Mouse (Mus musculus): Measurements from ENCODE around the gene Inip. TPM values are rescaled to one million over a fixed set of nuclear protein-coding genes. Genes with fewer than 3 reads are reported as not detected.

Gene Inip
- polyA plus RNA-seq, 1 experiment from 2014 or later, result 16.7 TPM

DNA sequence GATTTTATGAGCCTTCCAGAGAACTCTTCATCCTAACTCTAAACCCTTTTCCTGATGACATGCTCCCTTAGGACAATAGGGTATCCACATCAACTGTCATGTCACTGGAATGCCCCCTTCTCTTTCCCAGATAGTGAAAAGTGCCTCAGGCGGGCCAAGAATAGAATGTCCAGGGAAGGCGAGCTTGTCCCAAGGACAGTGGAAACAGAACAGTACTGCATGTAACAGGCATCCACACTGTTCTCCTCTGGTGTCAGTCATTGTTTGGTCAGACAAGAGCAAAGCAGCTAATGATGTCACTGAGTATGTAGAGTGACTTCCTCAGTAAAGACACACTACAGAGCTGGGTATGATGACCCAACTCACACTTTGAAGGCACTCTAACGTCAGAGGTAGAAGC, 23.6 kb downstream of the Inip start:
- H3K27ac ChIP-seq (ENCODE audit: low read depth, low read length), result no peak overlapping the region
- no peaks in the 10 kb centered on the region for H3K4me1 ChIP-seq (replicated peaks; ENCODE audit: control insufficient read depth, insufficient read depth, low read length)
- no peak overlapping the region for H3K4me2 ChIP-seq (replicated peaks; ENCODE audit: low read depth)
- H3K36me3 ChIP-seq (ENCODE audit: control insufficient read depth, insufficient read depth), result peaks cover 3% of the 10 kb centered on the region
- no peak for TF ChIP-seq CTCF (IDR thresholded peaks at IDR 0.05; ENCODE audit: low read depth)
- H3K4me3 ChIP-seq (ENCODE audit: low read depth, low read length), result no peak overlapping the region
- no peaks in the 10 kb centered on the region for H3K27me3 ChIP-seq (replicated peaks; ENCODE audit: control insufficient read depth, insufficient read depth, low read length)
- no peak for ATAC-seq
- no peak overlapping the region for H3K9ac ChIP-seq (ENCODE audit: low read depth, low read length)
- H3K9me3 ChIP-seq (ENCODE audit: control insufficient read depth), result no peaks in the 10 kb centered on the region
- WGBS, result 61% methylated on average over 3 of the region's 3 CpGs

DNA sequence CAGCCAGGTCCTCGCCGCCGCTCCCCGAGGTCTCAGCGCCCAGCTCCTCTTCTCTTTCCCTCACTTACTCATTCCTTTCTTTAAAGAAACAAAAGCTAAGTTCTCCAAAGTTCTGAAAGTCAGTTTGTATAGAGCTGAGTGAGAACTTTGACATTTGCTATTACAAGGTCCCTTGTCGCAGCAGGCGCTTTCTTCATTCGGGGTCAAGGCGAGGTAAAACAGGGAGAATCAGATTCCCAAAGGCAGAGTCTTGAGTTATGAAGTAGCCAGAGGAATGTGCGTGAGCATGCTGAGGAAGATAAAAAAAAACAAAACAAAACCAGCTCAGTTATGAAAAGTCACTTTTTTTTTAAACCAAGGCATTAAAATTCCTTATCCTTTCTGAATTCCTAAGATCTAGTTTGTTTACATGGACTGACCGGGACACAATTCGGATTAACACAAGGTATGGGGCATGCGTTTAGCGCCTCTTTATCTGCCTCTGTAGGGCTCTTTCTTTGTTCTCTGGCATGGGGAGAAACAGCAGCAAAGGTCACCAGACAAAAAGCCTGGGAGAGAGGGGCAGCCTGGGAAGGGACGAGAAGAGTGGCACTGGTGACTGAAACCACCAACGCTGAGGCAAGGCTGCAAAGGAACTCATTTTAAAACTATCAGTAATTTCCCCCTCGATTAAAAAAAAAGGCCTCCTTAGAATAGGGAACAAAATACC, 29.1 kb downstream of the Inip start:
- no peak for ATAC-seq
- H3K27ac ChIP-seq (ENCODE audit: low read depth, low read length), result no peak overlapping the region
- H3K36me3 ChIP-seq (ENCODE audit: control insufficient read depth, insufficient read depth), result peaks cover 28% of the 10 kb centered on the region
- H3K9ac ChIP-seq (ENCODE audit: low read depth, low read length), result no peak overlapping the region
- no peak for TF ChIP-seq CTCF (IDR thresholded peaks at IDR 0.05; ENCODE audit: low read depth)
- WGBS, result 78% methylated on average over 17 of the region's 17 CpGs
- no peak overlapping the region for H3K4me2 ChIP-seq (replicated peaks; ENCODE audit: low read depth)
- no peaks in the 10 kb centered on the region for H3K27me3 ChIP-seq (replicated peaks; ENCODE audit: control insufficient read depth, insufficient read depth, low read length)
- H3K4me1 ChIP-seq (replicated peaks; ENCODE audit: control insufficient read depth, insufficient read depth, low read length), result no peaks in the 10 kb centered on the region
- no peaks in the 10 kb centered on the region for H3K9me3 ChIP-seq (ENCODE audit: control insufficient read depth)
- no peak overlapping the region for H3K4me3 ChIP-seq (ENCODE audit: low read depth, low read length)

GRCm38 (mm10) chr4:59767717-59768116, 33.7 kb downstream of the Inip start:
- Histone ChIP-seq H3K27me3 (replicated peaks; ENCODE audit: control insufficient read depth, insufficient read depth, low read length) (no peaks in the 10 kb centered on the region), H3K4me2 (replicated peaks; ENCODE audit: low read depth) (no peak overlapping the region), H3K9ac (ENCODE audit: low read depth, low read length) (no peak overlapping the region), H3K27ac (ENCODE audit: low read depth, low read length) (no peak overlapping the region), H3K36me3 (ENCODE audit: control insufficient read depth, insufficient read depth) (peaks cover 25% of the 10 kb centered on the region), H3K4me3 (ENCODE audit: low read depth, low read length) (no peak overlapping the region), H3K9me3 (ENCODE audit: control insufficient read depth) (no peaks in the 10 kb centered on the region), H3K4me1 (replicated peaks; ENCODE audit: control insufficient read depth, insufficient read depth, low read length) (no peaks in the 10 kb centered on the region)
- no peak for ATAC-seq
- WGBS, result 62% methylated on average over 2 of the region's 2 CpGs
- TF ChIP-seq CTCF (IDR thresholded peaks at IDR 0.05; ENCODE audit: low read depth), result no peak

- Histone ChIP-seq H3K4me2 (replicated peaks; ENCODE audit: low read depth) (peak overlapping the region; percentile 3; the same call in 1 of the 2 replicates), H3K9ac (ENCODE audit: low read depth, low read length) (no peak overlapping the region), H3K27ac (ENCODE audit: low read depth, low read length) (no peak overlapping the region), H3K4me3 (ENCODE audit: low read depth, low read length) (no peak overlapping the region), H3K36me3 (ENCODE audit: control insufficient read depth, insufficient read depth) (0 out of 2 replicates have a peak, but pooled peaks cover 8% of the 10 kb centered on the region), H3K9me3 (ENCODE audit: control insufficient read depth) (no peaks in the 10 kb centered on the region), H3K27me3 (replicated peaks; ENCODE audit: control insufficient read depth, insufficient read depth, low read length) (no peaks in the 10 kb centered on the region), H3K4me1 (replicated peaks; ENCODE audit: control insufficient read depth, insufficient read depth, low read length) (no peaks in the 10 kb centered on the region)
- 35% methylated on average over 7 of the region's 7 CpGs for WGBS
- no peak for ATAC-seq
- TF ChIP-seq CTCF (IDR thresholded peaks at IDR 0.05; ENCODE audit: low read depth), result no peak
Observed at GRCm38 (mm10) chr4:59765385-59766005, 35.9 kb downstream of the Inip start.

DNA sequence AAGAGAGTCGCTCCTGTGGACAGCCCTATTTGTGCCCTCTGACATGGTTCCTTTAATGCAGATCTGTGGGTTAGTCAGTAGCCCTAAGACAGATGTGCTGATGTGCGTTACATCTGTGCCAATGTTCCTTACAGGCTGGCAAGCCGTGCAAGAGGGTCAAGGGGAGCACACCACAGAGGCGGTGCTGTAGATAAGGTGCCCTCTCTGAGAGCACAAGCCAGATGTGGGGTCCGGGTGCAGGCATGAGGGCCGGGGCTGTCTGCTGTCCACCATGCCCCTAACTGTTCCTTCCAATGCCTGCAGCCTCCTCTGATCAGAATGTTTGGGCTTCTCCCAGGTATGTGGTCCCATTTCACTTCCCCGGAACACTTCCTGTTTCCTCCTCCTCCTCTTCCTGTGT, 36.4 kb downstream of the Inip start:
- peak overlapping the region; percentile 3; the same call in 1 of the 2 replicates for H3K4me2 ChIP-seq (replicated peaks; ENCODE audit: low read depth)
- ATAC-seq, result no peak
- H3K4me3 ChIP-seq (ENCODE audit: low read depth, low read length), result no peak overlapping the region
- no peak overlapping the region; the same call in 1 of the 2 replicates for H3K27ac ChIP-seq (ENCODE audit: low read depth, low read length)
- 72% methylated on average over 7 of the region's 7 CpGs for WGBS
- no peaks in the 10 kb centered on the region for H3K4me1 ChIP-seq (replicated peaks; ENCODE audit: control insufficient read depth, insufficient read depth, low read length)
- no peak overlapping the region for H3K9ac ChIP-seq (ENCODE audit: low read depth, low read length)
- TF ChIP-seq CTCF (IDR thresholded peaks at IDR 0.05; ENCODE audit: low read depth), result no peak
- H3K36me3 ChIP-seq (ENCODE audit: control insufficient read depth, insufficient read depth), result 0 out of 2 replicates have a peak, but pooled peaks cover 4% of the 10 kb centered on the region
- H3K9me3 ChIP-seq (ENCODE audit: control insufficient read depth), result no peaks in the 10 kb centered on the region
- H3K27me3 ChIP-seq (replicated peaks; ENCODE audit: control insufficient read depth, insufficient read depth, low read length), result no peaks in the 10 kb centered on the region

- WGBS, result 58% methylated on average over 4 of the region's 4 CpGs
- no peak for TF ChIP-seq CTCF (IDR thresholded peaks at IDR 0.05; ENCODE audit: low read depth)
- H3K4me3 ChIP-seq (ENCODE audit: low read depth, low read length), result no peak overlapping the region
- no peaks in the 10 kb centered on the region for H3K9me3 ChIP-seq (ENCODE audit: control insufficient read depth)
- H3K4me1 ChIP-seq (replicated peaks; ENCODE audit: control insufficient read depth, insufficient read depth, low read length), result no peaks in the 10 kb centered on the region
- H3K27ac ChIP-seq (ENCODE audit: low read depth, low read length), result no peak overlapping the region
- no peak overlapping the region for H3K9ac ChIP-seq (ENCODE audit: low read depth, low read length)
- no peak overlapping the region for H3K4me2 ChIP-seq (replicated peaks; ENCODE audit: low read depth)
- no peak for ATAC-seq
- H3K27me3 ChIP-seq (replicated peaks; ENCODE audit: control insufficient read depth, insufficient read depth, low read length), result no peaks in the 10 kb centered on the region
- no peaks in the 10 kb centered on the region for H3K36me3 ChIP-seq (ENCODE audit: control insufficient read depth, insufficient read depth)
Observed at GRCm38 (mm10) chr4:59761365-59761729, 40.0 kb downstream of the Inip start.
